Mouse (Mus musculus) regulatory T cell (primary cell): Measurements from ENCODE around the gene B630019K06Rik.
"Not testable (repeated sequence)": the region's sequence is repeated elsewhere in the genome, so short reads cannot be mapped to it uniquely, and the experiment has no call there.

Experiments
- in situ Hi-C: fragments of 300-600 bp; cut with MboI, MseI; formaldehyde crosslinking; loops from one replicate; pipeline ENCODE4 v1.15.1; 2025; ENCODE audit warnings: high pct_unique_total_duplicates

B630019K06Rik gene

DNA sequence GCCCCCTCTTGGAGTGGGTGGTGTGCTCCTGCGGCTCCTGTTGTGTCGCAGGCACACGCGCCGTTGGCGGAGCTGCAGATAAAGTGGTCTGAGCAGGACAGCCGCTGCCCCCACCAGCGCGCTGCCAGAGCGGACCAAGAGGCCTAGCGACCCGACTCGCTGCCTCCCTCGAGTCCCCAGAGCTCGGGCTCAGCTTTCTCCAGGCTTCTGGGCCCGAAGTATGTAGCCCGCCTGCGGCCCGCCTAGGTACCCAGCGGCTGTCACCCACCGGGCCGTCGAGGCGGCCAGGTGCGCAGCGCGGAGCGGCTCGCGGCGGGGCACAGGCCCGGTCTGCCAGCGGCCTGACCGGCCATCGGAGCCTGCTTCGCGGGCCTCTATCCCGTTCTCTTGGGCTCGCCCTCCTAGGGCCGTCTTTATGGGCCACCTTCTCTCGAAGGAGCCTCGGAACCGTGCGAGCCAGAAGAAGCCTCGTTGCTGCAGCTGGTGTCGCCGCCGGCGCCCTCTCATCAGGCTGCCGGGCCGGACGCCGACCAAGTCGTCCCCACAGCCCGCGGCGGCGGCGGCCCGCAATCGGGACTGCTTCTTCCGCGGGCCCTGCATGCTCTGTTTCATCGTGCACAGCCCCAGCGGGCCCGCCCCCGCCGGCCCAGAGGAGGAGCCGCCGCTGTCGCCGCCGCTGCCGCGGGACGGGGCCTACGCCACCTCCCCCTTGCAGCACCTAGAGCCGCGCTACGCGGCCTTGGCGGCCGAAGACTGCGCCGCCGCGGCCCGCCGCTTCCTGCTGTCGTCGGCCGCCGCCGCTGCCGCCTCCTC, at the start of gene B630019K06Rik:
Gene B630019K06Rik (plus strand): TSS at position 40 of the 813 bp plus-strand sequence.
- in situ Hi-C loops = no loop called here

DNA sequence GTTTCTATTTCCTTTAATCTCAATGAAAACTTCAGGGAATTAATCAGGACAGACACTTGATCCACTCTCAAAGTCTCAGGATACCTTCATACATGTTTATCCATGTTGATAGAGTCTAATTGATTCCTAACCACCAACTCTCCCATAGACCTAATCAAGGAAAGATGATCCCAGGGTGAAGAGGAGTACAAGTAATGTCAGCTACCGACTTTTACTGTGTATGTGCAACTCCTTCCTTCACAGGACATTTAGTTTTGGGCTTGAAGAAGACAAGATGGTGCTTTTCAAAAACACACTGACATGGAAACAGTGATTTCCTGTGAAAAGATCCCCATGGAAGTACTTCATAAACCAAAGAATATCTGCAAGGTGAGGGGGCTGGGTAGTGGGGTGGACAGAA, 48.5 kb upstream of the B630019K06Rik start, which contains the start of gene Gm6592:
Gene Gm6592 (plus strand): TSS at position 301 of the 400 bp plus-strand sequence.
- in situ Hi-C loops = no loop called here

DNA sequence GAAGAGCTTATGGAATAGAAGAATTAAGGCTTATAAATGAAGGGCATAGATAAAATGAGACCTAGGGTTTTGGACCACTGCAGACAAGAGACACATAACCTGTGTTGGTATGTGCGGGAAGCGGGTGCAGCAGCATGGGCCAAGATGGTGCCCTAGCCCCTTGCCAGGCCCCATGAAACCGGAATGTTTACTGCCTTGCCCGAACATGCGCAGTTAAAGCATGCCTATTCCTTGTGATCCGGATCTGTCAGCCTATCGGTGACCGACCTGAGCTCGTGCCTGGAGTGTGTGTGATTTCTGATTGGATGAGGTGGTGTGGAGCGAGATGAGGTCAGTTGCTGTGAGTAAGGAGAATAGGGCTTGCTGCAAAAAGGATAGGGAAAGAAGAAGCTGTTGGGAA, 39.7 kb upstream of the B630019K06Rik start:
- in situ Hi-C loops = no loop called here

DNA sequence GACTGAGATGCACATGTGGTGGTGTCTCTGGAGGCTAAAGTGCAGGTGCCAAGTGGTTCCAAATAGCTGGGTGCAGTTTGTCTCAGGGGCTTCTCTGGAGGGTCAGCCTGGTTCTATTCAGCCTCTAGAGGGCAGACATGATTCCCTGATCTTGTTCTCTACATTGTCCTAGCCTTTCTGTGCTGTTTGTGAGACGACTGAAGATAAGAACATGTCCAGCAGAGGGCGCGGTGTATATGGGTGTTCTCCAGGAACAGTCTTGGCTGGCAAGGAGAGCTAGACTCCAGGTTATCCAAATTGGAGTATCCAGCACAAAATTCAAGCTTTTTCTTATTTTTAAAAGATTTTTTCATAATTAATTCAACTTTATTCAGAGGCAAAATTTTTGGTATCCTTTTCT, 27.9 kb upstream of the B630019K06Rik start:
- in situ Hi-C loops = not testable (repeated sequence)

DNA sequence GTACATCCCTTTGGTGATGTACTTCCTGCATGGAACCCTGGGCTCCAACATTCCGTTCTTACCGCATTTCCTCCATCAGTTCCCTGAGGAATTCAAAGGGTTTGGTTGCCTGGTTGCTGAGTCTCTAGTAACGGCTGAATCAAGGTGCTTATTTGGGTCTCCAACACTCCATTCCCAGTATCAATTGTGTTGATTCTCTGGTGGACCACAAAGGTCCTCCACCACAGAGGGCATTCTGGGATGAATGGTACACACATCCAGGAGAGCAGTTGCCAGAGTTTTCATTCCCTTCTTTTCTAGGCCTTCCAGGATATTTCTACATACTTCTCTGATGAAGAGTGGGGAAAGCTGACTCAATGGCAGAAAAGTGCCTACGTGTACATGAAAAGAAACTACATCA, 18.2 kb upstream of the B630019K06Rik start, which contains the start of gene Gm5751:
Gene Gm5751 (plus strand): TSS at position 301 of the 400 bp plus-strand sequence.
- in situ Hi-C loops = not testable (repeated sequence)

DNA sequence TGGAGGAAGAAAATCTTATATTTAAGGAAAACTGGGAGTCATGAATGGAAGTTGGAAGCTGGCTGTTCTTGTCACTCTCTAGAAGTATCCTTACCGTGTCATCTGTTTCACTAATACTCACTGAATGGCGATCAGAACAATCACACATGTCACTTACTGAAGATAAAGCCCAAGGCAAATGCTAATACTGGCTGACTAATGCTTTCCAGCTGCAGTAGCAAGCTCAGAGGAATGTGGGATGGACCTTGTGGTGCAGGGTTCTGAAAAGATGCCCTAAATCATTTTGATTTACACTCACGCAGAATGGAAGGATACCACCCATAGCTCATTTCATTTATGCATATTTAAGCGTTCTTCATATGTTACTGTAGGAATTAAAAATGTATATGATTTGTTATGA, 7.8 kb upstream of the B630019K06Rik start:
- in situ Hi-C loops = no loop called here

DNA sequence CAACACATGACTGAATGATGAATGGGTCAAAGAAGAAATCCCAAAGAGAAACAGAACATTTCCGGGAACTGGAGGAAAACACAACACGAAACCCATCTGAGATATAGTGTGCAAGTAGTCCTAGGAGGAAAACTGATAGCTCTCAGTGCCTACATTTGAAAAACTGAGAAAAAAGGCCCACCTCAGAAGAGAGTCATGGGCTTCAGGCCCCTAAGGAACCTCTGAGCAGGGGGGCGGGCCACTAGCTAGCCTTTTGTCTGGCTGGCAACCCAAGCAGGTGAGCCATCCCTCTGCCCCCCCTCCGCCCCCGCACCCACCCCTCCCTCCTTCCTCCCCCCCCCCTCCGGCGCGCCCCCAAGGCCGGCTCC, 223 bp upstream of the B630019K06Rik start:
- in situ Hi-C loops = no loop called here

DNA sequence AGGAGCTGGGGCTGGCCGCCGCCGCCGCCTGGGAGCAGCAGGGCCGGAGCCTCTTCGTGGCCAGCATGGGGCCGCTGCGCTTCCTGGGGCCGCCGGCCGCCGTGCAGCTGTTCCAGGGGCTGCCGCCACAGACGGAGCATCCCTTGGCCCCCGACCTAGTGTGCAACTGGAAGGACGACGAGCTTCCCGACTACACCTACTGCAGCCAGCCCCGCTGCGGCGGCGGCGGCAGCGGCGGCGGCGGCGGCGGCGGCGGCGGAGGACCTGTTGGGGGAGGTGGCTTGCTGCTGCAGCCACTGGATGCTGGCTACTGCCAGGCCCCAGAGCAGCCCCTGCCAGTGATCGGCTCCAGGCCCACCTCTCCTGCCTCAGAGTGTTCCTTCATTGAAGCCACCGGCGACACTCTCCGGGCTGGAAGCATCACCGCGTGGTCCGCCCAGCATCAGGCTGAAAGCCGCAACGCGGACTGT, 1.0 kb downstream of the B630019K06Rik start:
- in situ Hi-C loops = no loop called here

DNA sequence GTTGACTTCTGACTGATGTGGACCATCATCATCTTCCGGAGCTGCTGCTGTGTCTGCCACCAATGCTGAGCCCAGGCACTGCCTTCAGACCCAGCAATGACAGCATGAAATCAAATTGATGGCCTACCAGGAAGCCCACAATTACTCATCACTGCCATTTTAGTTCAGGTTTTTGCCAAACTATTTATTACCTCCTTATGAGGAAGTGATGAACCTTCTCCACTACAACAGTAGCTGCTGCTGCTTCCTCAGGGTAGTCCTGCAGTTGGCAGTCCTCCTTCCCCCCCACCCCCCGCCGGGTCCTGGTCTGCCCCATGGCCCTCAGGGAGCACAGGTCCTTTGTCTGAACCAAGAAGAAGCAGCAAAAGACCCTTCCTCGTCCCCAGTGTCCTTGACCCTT, 8.6 kb downstream of the B630019K06Rik start:
- in situ Hi-C loops = no loop called here

DNA sequence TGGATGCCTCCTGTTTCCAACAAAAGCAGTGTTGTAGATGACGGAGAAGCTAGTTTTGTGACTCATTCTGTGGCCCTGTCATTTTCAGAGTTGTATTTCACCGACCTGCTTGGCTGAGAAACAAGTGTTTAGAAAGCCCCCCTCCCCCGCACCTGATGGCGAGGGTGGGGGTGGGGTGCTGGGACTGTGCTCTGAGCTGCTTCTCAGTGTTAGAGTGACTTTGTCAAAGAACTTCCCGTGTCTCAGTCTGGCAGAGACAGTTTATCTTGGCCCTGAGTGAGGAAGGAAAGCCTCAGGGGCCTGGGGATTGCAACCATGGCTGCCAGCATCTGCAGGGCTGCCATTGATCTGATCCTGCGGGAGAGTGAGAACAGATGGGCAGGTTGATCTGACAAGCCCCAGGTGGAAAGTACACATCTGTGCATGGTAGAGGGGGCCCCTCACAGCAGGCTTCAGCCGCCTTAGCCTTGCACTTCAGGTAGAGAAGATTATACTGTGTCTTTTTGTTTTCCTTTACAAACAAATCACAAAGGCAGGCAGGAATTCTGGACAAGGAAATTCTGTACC, 9.8 kb downstream of the B630019K06Rik start:
- in situ Hi-C loops = no loop called here

DNA sequence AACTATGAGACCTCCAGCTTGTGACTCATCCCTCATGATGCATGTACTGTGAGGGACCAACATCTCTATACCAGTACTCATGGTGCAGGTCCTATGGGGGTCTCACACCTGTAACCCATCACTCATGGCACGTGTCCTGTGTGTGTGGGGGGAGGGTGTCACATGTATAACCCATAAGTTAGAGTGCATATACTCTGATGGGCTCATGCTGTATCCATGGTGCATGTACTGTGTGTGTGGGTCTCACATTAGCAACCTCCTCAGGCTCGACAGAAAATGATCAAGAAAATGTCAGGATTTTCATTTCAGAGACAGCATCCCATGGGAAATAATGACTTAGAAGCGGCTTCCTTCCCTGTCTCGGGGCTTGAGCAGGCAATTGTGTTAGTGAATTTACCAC, 28.9 kb downstream of the B630019K06Rik start:
- in situ Hi-C loops = no loop called here

DNA sequence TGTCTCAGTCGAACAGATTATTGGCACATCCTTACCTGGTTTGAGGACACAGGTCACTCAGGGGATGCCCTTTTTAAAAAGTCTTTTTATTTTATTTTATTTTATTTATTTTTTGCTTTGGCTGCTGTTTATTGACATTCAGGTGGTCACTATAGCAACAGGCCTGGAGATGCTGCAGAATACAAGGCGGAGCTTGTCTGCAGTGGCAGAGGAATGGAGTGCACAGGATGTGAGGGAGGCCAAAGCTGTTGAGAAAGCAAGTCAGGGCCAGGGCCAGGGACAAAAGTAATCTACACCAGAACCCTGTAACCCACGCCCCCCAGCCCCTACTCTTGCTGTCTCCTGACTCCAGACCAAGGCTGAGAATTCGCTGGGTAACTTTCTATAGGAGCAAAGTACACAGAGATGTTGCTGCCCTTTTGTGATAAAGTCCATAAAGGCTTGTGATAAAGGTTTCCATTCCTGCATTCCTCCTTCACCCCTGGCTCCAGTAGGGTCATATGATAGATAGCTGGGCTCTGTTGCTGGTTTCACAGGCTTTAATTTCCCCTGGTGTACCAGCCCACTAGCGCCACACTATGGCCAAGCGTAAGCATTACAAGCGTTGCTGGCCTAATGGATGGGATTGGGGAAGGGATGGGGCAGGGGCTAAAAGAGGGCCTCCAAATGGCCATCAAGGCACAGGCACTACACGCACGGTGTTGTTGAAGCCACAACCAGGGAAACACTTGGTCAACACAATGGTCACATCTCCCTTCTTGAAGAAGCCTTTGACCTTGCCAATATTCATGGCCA, 29.8 kb downstream of the B630019K06Rik start:
- in situ Hi-C loops = no loop called here

DNA sequence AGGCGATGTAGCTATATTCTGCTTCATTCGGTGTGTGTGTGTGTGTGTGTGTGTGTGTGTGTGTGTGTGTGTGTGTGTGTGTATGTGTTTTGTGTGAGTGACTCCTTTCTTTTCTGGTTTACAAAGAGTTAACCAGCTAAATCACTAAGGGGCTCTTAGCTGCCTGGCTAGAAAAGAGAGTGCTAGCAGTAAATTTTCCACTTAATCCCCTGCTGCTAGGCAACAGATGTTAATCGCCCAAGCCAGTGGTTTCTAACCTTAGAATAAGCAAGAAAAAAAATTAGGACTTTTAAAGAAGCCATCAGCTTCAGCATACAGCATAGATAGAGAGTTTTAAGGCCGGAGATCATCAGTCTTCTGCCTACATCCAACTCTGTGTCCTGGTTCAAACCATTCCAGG, 35.1 kb downstream of the B630019K06Rik start:
- in situ Hi-C loops = no loop called here

DNA sequence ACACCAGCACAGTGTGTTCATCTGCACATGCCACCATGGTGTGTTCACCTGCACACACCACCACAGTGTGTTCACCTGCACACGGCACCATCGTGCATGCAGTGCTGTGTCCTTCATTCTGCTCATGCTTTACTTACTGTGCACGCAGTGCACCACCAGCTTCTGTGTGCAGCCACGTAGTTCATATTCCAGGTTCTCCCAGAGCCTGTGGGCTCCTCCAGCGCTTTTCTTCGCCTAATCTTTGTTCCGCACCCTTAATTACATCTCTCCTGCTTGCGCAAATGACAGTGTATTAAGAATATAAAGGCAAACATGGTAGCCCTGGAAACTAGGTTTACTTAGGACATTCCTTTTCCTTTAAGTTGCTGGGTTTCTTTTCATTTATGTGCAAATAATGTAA, 51.9 kb downstream of the B630019K06Rik start:
- in situ Hi-C loops = no loop called here
